Mouse (Mus musculus): Measurements from ENCODE around the gene Foxj3. TPM values are rescaled to one million over a fixed set of nuclear protein-coding genes. Genes with fewer than 3 reads are reported as not detected.

The Foxj3 gene
- polyA plus RNA-seq, 1 experiment from 2014 or later: 26.7 TPM

DNA sequence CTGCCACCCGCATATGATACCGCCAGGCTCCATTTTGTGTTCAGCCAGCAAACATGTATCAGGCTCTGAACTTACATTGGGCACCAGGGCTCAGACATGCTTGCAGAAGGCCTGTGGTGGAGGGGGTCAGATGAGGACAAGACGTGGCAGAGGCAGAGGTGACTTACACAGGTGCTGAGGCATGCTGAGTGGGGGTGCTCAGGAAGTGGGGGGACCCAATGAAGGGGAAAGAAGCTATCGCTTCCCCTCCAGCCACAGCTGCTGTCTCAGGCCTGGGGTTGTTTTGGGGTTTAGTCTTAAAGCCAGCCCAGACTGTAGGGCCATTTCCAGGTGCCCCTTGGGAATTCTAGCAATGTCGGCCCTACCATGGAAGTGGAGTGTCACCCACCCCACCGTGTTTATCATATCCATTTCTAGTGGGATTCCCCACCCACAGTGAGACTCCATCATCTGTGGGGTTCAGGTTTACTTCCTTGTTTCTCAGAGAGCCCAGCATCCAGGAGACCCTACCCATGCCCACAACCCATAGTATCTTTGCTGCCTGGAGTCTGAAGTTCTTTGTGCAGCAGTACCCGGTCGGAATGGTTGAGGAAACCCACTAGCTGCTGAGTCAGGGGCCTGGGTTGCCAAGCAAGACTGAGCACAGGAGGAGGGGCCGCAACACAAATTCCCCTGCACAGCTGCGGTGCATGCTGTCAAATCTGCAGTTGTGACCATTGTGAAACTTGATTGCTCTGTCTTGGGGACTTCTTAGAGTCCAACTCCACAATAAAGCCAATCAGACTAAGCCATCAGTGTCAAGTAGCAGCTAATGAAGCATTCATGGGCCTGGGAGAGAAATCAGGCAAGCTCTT lies 132.8 kb downstream of the Foxj3 start:
- Histone ChIP-seq H3K27ac (no peak overlapping the region), H3K4me2 (no peak overlapping the region), H3K27me3 (no peaks in the 10 kb centered on the region), H3K4me3 (no peak overlapping the region), H3K9me3 (no peaks in the 10 kb centered on the region), H3K9ac (no peak overlapping the region), H3K4me1 (0 out of 2 replicates have a peak, but pooled peaks cover 3% of the 10 kb centered on the region), H3K36me3 (no peaks in the 10 kb centered on the region)
- ATAC-seq (ENCODE audit: insufficient number of reproducible peaks, low FRiP score, low TSS enrichment, low read depth): no peak
- 70% methylated on average over 10 of the region's 10 CpGs for WGBS

- H3K4me3 ChIP-seq: no peak overlapping the region
- 0 out of 2 replicates have a peak, but pooled peaks cover 3% of the 10 kb centered on the region for H3K4me1 ChIP-seq
- no peaks in the 10 kb centered on the region for H3K36me3 ChIP-seq
- no peak overlapping the region for H3K4me2 ChIP-seq
- no peak overlapping the region for H3K27ac ChIP-seq
- no peaks in the 10 kb centered on the region for H3K9me3 ChIP-seq
- H3K27me3 ChIP-seq: no peaks in the 10 kb centered on the region
- WGBS: 48% methylated on average over 7 of the region's 7 CpGs
- H3K9ac ChIP-seq: no peak overlapping the region
- ATAC-seq (ENCODE audit: insufficient number of reproducible peaks, low FRiP score, low TSS enrichment, low read depth): no peak
These were observed 133.4 kb downstream of the Foxj3 start for GRCm38 (mm10) chr4:119670210-119670555.

GRCm38 (mm10) chr4:119670736-119671135 lies 133.9 kb downstream of the Foxj3 start:
- Histone ChIP-seq H3K27me3 (no peaks in the 10 kb centered on the region), H3K4me3 (no peak overlapping the region), H3K9ac (no peak overlapping the region), H3K36me3 (no peaks in the 10 kb centered on the region), H3K4me1 (0 out of 2 replicates have a peak, but pooled peaks cover 3% of the 10 kb centered on the region), H3K4me2 (no peak overlapping the region), H3K9me3 (no peaks in the 10 kb centered on the region), H3K27ac (no peak overlapping the region)
- ATAC-seq (ENCODE audit: insufficient number of reproducible peaks, low FRiP score, low TSS enrichment, low read depth): no peak
- WGBS: 89% methylated on average over 6 of the region's 6 CpGs

- H3K9me3 ChIP-seq: no peaks in the 10 kb centered on the region
- no peak overlapping the region for H3K4me2 ChIP-seq
- no peak overlapping the region for H3K9ac ChIP-seq
- H3K4me3 ChIP-seq: no peak overlapping the region
- H3K27ac ChIP-seq: no peak overlapping the region
- H3K27me3 ChIP-seq: no peaks in the 10 kb centered on the region
- H3K4me1 ChIP-seq: 0 out of 2 replicates have a peak, but pooled peaks cover 3% of the 10 kb centered on the region
- no peaks in the 10 kb centered on the region for H3K36me3 ChIP-seq
- WGBS: 89% methylated on average over 9 of the region's 9 CpGs
- ATAC-seq (ENCODE audit: insufficient number of reproducible peaks, low FRiP score, low TSS enrichment, low read depth): no peak
These were observed 134.4 kb downstream of the Foxj3 start for GRCm38 (mm10) chr4:119671164-119671563.

DNA sequence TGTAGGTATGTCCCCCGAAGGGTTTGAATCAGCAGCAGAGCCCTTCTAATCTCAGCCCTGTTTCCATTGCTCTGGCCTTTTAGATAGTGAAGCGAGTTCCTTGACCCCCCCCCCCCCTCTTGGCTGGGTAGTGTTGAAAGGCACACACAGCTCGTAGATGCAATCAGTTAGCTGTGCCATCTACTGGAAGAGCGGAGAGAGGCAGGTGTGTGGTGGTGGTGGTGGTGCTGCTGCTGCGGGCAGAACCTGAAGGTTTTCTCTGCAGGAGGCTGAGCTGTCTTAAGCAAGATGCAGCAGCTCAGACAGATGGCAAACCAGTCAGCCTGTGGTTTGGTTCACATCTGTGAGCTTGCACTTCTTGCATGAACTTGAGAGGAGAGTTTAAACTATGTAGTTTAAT lies 135.9 kb downstream of the Foxj3 start:
- Histone ChIP-seq H3K36me3 (no peaks in the 10 kb centered on the region), H3K27ac (no peak overlapping the region), H3K9ac (no peak overlapping the region), H3K27me3 (no peaks in the 10 kb centered on the region), H3K4me2 (no peak overlapping the region), H3K4me1 (0 out of 2 replicates have a peak, but pooled peaks cover 3% of the 10 kb centered on the region), H3K4me3 (no peak overlapping the region), H3K9me3 (no peaks in the 10 kb centered on the region)
- no peak for ATAC-seq (ENCODE audit: insufficient number of reproducible peaks, low FRiP score, low TSS enrichment, low read depth)
- 23% methylated on average over 5 of the region's 5 CpGs for WGBS

Other genes starting within 250 kb of the Foxj3 start
- 488 and 527 TPM in 2 replicates for gene Ybx1, start 242.4 kb upstream of the Foxj3 start, polyA plus RNA-seq (2015; fragmentation: Nextera tagmentation; extraction: Ambion mirVana)
- gene Ppih, start 216.5 kb upstream of the Foxj3 start, polyA plus RNA-seq (2015; fragmentation: Nextera tagmentation; extraction: Ambion mirVana): 72.6 and 74.8 TPM in 2 replicates
- gene Ccdc30, start 121.5 kb upstream of the Foxj3 start, polyA plus RNA-seq (2015; fragmentation: Nextera tagmentation; extraction: Ambion mirVana): 3.1 and 5.8 TPM in 2 replicates
- 26.6 and 29.2 TPM in 2 replicates for gene Ppcs, start 114.6 kb upstream of the Foxj3 start, polyA plus RNA-seq (2015; fragmentation: Nextera tagmentation; extraction: Ambion mirVana)
- 0.10 and 0.27 TPM in 2 replicates for gene Zmynd12, start 114.2 kb upstream of the Foxj3 start, polyA plus RNA-seq (2015; fragmentation: Nextera tagmentation; extraction: Ambion mirVana)
- 0.42 and 0.56 TPM in 2 replicates for gene Rimkla, start 44.4 kb upstream of the Foxj3 start, polyA plus RNA-seq (2015; fragmentation: Nextera tagmentation; extraction: Ambion mirVana)
- 4.6 and 5.6 TPM in 2 replicates for gene Frg2f1, start 2.5 kb downstream of the Foxj3 start, polyA plus RNA-seq (2015; fragmentation: Nextera tagmentation; extraction: Ambion mirVana)
- gene Guca2a, start 100.7 kb downstream of the Foxj3 start, polyA plus RNA-seq (2015; fragmentation: Nextera tagmentation; extraction: Ambion mirVana): not detected in 2 replicates
- not detected in 2 replicates for gene Guca2b, start 122.0 kb downstream of the Foxj3 start, polyA plus RNA-seq (2015; fragmentation: Nextera tagmentation; extraction: Ambion mirVana)
- gene Hivep3, start 196.8 kb downstream of the Foxj3 start, polyA plus RNA-seq (2015; fragmentation: Nextera tagmentation; extraction: Ambion mirVana): 3.2 and 4.1 TPM in 2 replicates

Data from limb, embryonic 15.5 days (tissue).